Mouse (Mus musculus): ENCODE results near the gene Apol8.

Gene Apol8

DNA sequence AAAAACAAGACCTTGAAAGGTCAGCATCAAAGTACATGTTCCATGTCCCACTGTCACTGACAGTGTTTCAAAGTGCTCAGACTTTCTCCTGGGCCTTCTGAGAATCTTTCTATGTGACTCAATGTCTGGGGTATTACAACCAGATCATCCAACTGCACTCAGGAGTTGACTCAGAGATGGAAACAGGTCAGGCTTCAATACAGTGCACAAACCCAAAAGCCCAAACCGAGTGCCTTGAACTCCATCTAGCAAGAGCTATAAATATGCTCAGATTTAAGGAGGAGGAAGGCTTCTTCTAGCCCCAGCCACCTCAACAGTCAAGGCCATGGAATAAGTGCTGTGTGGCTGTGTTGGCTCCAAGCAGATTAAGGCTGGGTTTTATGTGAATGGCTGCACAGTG, 29.0 kb upstream of the Apol8 start:
- no peak for DNase-seq (ENCODE audit: low spot score in 2 of 2)

DNA sequence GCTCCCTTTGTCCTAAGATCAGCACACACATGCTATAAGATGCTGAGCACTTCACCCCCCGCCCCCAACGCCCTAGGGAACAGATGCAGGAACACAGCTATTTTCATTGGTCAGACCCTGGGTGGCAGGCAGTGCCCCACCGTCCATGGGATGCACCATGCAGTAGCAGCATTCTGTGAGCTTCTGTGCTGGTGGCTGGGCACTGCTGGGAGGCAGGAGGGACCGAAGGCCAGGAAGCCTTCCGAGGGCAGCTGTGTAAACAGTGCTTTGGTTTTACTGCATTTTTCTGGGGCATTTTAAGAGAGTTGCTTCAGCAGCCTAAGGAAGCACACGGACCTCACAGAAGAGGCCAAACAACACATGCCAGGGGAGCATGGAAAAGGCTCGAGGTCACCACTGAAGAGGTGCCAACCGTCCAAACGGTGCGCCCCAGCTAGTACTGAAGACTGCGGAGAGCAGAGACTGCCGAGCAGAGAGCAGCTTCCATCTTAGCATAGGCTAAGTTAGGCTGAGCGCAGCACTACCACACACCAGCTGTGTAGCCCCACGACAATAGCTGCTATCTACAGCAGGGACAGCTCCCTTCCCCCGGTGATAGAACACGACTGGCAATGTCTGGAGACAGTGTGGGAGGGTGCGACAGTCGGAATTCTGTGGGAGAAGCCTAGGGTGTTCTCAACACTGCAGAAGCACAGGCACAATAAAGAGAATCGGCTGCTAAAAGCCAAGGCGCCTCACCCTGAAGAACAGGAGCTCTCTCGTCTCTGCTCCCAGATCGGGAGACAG, 27.4 kb upstream of the Apol8 start:
- no peak for DNase-seq (ENCODE audit: low spot score in 2 of 2)

DNA sequence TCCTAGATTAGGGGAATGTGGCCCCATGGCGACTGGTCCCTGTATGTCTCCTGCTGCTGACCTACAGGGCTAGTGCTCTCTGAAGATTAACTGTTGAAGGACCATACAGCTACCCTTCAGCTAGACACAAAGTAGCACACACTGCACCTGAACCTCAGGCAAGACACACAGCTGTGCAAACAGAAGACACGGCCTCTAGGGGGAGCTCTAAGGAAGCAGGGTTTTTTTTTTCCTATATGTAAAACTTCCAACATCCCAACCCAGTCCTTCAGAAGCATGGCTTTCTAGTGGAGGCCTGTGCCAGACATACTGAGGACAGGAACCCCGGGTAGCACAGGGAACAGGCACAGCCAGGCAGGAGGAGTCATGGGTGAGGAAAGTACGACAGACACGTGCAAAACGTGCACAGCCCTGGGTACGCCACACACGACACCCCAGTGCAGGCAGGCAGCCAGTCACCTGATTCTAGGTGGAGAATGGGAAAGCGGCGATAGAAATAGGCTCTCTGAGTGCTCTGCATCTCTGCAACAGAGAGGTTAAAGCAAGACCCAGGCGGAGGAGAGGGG, 25.7 kb upstream of the Apol8 start:
- no peak for DNase-seq (ENCODE audit: low spot score in 2 of 2)

DNA sequence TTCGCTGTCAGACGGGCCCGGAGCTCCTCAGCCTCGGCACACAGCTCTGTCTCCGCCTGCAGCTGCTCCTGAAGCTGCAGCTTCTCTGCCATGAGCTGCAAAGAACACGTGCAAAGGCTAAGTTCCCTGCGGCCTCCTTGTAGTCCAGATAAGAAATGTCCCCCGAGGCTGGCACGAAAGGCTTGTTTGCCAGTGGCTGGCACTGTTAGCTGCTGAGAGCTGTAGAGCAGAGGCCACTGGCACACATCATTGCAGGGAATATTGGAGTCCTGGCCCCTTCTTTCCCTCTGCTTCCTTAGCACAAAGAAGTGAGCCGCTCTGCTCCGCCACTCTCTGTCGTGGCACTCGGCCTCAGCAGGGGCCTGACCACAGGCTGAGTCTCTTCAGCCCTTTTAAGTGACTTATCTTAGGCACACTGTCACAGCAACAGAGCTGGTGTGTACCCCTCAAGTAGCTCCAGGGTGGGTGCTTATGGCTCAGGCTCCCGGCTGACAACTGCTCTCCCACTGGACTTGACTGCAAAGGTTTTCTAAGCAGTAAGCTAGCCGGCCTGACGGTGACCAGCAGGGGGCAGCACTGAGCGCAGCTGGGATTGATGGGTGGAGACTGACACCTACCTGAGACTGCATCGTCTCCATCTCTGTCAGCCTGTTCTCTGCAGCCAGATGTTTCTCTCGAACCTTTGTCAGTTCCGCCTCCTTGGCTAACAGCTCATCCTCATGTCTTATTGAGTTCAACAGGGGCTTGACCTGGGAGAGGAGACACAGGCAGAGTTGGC, 18.6 kb upstream of the Apol8 start:
- peak; percentile 67 to 86 for DNase-seq (ENCODE audit: low spot score in 2 of 2)

DNA sequence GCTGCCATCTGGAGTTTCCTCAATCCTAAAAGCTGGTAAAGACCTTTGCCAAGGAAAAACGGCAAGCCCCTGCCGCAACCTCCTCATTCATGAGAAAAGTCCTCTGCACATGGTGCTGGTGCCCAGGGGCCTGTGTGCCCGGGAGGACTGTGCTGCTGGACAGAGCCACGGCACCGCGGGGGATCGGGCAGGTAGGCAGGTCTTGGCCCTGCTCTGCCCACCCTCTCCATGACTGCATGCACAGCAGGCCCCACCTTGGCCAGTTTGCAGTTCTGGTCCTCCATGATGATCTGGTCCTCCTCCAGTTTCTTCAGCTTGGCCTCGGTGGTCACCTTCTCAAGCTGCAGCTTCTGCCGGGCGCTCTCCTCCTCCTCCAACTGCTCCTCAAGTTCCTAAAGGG, 17.5 kb upstream of the Apol8 start:
- DNase-seq (ENCODE audit: low spot score in 2 of 2), result no peak

DNA sequence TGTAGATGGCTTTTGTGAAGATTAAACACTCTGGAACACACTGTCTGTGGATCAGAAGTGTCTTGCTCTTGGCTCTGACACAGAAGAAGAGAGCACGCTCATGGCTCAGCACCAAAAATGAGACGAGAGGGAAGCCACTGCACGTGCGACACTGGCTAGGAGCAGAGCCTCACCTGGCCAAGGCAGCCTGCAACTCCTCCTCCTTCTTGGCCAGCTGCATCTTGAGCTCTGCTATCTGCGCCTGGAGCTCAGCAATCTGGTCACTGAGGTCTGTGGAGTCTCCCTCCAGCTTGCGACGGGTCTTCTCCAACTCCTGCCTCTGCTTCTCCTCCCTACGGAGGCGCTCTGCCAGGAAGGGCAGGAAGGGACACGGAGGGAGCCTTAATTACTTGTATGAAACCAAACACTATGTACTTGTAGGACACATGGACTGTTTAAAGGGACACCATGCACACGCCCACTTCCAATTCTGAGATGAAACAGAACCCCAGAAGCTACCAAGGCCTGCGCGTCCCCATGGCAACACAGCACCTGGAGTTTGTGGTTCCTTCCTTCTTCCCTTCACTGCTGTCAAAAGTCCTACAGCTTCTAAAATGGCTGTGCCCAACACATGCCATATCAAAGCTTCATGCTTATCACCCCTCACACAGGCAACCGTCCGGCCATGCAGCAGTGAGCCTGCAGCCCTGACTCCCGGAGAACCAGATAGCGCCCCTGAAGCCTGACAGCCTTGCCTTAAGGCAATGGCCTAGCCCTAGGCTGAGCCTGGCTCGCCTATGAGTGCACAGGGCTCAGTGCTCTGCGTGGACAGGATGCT, 16.5 kb upstream of the Apol8 start:
- peak; percentile 50 to 62 for DNase-seq (ENCODE audit: low spot score in 2 of 2)

DNA sequence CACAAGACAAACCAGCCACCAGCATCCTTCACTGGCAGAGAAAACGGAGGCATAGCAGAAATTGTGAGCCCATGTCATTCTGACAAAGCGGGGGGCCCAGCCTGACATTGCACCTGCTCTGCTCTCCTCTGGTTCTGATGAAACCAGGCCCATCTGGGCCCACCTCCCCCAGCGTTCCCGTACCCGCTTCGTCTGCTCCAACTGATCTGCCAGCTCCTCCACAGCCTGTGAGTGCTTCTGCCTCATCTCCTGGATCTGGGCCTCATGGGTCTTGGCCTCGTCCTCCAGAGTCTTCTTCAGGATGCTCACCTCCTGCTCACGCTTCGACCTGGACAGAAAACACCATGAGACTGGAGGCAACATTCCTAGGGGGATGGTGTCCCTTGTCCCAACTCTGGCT, 14.1 kb upstream of the Apol8 start:
- DNase-seq (ENCODE audit: low spot score in 2 of 2), result no peak

DNA sequence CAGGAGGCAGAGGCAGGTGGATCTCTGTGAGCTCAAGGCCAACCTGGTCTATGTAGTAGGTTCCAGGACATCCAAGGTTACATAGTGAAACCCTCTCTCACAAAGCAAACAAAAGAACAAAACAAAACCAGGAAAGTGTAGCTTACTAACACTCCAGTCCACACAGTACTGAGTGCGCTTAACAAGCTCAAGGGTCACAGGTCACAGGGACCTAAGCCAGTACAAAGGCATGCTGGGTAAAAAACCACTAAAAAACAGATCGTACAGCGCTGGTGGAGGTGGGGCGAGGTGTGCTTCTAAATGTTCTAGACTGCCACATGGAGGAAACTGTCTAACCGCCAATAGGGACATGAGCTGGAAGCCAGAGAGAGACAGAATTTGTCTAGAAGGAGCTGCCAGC, 13.5 kb upstream of the Apol8 start:
- no peak for DNase-seq (ENCODE audit: low spot score in 2 of 2)

DNA sequence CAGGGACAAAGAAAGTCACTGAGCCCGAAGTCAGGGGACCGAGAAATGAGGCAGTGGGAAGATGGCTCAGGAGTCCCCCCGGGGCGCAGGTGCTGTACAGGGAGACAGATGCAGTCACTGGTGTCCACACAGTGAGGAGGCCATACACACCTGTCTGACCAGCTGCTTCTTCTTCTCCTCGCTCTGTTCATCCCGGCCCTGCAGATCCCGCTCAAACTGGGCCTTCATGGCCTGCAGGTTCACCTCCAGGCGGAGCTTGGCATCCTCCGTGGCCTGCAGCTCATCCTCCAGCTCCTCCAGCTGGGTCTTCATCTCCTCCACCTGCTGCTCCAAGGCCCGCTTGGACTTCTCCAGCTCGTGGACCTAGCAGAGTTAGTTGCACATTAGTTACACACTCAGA, 10.2 kb upstream of the Apol8 start:
- no peak for DNase-seq (ENCODE audit: low spot score in 2 of 2)

DNA sequence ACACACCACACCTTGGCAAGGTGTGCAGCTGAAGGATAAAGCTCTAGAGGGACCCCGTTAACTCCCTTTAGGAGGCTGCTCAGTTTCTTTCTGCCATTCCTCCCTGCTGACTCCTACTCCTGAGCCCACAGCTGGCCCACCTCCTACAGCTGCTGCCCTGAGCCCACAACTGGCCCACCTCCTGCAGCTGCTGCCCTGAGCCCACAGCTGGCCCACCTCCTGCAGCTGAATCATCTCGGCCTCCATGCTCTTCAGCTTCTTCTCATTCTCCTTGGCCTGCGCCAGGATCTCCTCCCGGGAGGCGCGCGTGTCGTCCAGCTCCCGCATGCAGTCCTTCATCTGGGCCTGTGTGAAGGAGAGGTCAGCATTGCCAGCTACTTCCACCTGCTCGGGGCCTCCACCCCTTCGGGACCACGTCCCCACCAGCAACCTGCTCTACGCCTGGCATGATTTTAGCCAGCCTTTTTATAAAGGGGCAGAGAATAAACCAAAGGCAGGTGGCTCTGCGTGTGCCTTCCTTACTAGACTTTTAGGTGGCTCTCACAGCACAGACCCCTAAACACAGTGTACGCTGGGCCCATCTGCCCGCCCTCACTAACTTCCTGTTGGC, 8.8 kb upstream of the Apol8 start:
- DNase-seq (ENCODE audit: low spot score in 2 of 2), result no peak

DNA sequence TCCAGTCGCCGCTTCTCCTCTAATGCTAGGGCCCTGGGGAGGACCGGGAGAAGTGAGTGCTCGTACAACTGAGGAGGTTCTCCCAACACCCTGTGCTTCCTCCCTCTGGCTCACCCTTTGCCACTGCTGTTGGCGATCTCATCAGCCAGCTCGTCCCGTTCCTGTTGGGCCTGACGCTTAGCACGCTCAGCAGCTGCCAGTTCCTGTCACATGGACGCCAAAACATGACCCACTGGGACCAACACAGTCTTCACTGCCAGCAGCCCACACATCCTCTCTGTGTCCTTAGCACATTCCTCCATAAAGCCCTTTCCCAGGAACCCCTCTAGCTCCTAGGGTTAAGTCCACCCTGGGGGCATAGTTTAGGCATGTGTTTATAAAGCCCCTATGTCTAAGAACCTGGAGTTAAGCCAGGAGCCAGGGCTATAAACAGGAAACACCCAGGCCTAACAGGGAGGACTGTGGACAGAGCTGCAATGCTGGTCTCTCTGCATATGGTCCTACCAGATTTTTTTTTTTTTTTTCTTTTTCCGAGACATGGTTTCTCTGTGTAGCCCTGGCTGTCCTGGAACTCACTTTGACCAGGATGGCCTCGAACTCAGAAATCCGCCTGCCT, 7.7 kb upstream of the Apol8 start:
- DNase-seq (ENCODE audit: low spot score in 2 of 2), result no peak

DNA sequence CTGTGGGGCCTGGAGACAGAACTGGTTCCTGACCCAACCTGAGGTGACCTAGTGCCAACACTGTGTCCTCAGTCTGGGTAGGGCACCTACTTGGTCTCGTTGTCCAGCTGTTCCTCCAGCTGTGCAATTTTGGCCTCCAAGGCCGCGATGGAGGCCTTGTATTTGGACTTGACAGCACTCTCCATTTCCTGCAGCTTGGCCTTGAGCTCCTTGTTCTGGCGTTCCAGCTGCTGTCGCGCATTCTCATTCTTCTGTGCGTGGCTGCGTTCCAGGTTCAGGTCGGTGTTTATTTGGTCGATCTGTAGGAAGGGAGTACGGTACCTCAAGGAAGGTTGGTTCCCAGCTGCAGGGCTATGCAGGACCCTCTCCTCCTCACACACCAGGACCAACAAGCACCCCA, 6.9 kb upstream of the Apol8 start:
- DNase-seq (ENCODE audit: low spot score in 2 of 2), result no peak

DNA sequence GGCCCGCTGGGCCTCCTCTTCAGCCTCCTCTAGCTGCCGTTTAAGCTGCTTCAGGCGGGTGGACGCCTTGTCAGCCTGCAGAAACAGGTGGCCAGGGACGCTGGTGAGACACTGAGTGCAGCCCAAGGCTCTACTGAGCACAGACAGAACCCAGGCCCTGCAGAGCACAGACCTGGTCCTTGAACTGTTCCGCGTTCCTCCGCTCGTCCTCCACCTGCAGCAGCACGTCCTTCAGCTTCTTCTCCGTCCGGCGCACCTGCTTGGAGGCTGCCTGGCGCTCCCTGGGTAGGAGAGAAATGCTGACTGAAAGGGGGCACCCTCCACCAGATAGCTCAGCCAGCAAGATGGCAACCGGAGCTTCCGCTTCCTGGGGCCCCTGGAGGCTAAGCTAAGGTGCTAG, 6.2 kb upstream of the Apol8 start:
- DNase-seq (ENCODE audit: low spot score in 2 of 2), result no peak

DNA sequence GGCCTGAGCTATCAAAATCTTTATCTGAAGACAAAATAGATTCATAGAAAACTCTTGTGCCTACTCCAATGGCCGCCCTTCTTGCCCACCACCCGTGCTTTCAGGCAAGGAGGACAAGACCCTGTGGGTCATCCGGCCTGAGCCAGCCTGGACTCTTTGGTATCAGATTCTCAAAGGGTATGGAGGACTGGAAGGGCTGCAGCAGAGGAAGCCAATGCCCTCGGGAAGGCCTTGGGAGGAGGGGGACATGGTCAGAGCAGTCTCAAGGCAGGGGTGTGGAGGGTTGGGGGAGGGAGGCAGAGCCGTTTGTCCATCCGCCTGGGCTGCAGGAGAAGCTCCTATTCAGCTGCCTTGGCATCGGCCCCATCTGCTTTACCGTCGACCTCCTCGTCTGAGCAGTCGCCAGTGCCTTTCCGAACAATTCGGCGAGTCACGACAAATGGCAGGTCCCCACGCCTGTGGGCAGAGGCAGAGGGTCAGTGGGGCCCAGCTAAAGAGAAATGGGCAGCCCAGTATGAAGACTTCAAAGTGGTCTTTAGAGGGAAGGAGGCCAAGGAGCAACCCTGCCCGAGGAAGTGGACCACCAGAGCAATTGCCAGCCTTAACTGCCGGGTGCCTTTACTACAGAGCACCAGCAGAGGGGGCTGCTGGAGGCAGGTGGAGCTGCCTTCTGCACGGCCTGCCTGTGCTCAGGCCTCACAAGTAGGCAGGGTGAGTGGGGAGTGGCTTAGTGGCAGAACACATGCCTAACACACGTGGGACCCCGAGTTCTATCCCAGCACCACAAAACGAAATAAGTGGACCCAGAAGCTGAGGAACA, 5.0 kb upstream of the Apol8 start:
- peak in 1 of 2 experiments; percentile 37 for DNase-seq (ENCODE audit: low spot score in 2 of 2)

DNA sequence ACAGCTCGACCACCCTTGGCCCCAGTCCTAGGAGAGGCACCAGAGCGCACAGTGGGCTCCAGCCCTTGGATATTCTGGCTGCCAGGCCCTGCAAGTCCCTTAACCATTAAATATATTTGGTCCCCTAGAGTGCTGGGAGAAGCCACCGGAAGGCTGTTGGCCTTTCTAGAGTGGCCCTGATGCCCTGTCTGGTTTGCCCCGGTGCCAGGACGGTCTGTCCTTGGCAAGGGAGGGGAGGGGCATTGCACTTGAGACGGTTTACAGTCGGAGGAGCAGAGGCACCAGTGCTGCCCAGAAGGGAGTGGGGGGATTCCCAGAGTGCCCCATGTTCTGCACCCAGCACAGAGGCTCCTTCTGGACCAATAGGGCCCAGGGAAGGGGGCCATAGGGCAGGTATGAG, 4.3 kb upstream of the Apol8 start:
- DNase-seq (ENCODE audit: low spot score in 2 of 2), result no peak

DNA sequence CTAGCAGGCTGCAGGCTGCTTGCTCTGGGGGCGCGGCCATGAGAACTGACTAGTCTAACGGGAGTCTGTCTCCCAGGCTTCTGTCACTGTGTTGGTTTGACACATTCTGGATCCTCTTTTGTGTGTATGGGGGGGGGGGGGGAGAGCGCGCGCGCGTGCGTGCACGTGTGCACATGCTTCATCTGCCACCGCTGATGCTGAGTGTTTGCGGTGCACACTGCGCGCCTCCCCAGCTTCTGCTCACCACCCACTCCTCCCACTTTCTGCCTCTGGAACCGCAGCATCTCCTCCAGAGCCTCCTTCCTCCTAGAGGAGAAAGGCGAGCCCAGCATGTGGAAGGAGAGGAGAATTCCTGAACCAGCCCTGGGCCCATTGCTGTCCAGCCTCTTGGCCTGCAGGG, 3.2 kb upstream of the Apol8 start:
- DNase-seq (ENCODE audit: low spot score in 2 of 2), result no peak

DNA sequence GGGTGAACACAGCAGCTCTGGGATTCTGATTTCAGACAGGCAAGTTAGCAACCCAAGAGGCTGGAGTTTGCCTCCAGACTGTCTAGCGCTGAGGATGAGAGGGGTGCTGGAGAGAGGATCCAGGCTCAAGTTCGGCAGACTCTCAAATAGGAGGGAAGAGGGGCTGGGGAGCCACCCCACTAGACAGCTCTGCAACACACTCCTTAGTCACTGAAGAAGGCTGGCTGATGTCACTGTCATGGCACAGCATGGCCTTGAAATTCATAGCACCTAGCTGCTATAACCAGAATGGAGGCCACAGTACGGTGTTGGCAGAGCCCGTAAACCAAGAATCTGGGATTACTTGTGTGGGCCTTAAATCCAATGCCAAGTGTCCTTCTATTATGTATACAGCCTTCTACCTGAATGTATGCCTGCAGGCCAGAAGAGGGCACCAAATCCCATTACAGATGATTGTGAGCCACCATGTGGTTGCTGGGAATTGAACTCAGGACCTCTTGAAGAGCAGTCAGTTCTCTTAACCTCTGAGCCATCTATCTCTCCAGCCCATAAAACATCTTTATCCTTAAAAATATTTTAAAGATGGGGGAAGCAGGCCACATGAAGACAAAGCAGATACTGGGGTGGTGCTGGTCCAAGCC, 903 bp upstream of the Apol8 start:
- no peak for DNase-seq (ENCODE audit: low spot score in 2 of 2)

DNA sequence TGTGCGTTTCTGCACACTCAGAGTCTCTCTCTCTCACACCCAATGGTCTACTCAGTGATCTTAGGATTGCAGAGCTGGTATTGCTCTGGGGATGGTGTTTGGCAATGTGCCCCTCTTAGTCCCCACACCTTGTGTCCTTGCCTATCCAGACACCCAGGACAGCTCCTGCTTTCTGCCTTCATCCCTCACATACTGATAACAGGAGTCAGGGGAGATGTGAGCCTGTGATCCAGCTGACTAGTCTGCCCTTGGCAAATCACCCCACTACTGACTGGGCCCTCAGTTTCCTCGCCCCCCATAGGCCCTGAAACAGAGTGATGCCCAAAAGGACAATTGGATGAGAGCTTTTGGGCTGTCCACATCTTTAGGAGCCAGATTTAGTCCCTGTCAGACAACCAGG, 722 bp downstream of the Apol8 start:
- DNase-seq (ENCODE audit: low spot score in 2 of 2), result no peak

DNA sequence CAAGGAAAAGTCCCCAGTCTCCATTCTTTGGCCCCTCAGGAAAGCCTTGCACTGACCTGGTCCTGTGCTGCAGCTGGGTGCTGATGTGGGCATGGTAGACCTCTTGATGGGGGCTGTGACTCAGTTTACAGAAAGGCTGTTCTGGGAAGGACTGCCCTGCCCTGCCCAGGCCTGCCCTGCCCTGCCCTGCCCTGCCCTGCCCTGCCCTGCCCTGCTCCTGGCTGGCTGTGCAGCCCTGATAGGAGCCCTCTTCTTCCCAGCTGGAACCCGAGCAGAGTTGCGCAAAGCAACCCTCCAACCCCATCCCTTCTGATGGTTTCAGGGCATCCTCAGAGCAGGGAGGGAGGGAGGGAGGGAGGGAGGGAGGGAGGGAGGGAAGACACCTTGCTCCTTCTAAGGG, 1.7 kb downstream of the Apol8 start:
- peak; percentile 45 to 63 for DNase-seq (ENCODE audit: low spot score in 2 of 2)

DNA sequence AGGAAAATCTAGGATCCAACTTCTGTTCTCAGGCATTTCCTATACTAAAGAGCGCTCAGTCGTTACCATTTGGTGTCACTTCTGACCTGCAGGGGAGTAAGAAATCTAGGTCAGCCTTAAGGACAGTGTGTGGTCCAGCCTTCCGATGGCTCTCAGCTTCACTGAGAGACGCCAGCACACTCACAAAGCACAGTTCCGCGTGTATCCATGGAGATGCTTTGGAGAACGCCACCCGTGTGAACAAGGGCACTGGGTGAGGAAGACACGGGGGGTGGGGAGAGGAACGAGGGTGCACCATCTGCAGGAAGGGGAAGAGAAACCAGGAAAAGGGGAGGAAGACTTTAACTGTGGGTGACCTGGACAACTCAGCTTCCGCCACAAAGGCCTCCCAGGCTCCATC, 4.4 kb downstream of the Apol8 start:
- DNase-seq (ENCODE audit: low spot score in 2 of 2), result no peak

All from spleen, postnatal 14 days (tissue).